Mouse (Mus musculus) cortical plate, adult 2 months (tissue): ENCODE results near the gene Ccdc92. TPM values are rescaled to one million over a fixed set of nuclear protein-coding genes. Genes with fewer than 3 reads are reported as not detected.

ENCODE experiments used
- H3K27ac ChIP-seq: fragments of 200-500 bp; 2 replicates; pipeline ENCODE4 v1.5.1; 2012; ENCODE audit warnings: low read length, control low read depth, inconsistent platforms; ENCODE audit not compliant: insufficient read depth
- H3K4me1 ChIP-seq: fragments of 200-500 bp; 2 replicates; pipeline ENCODE4 v1.6.1; 2011; ENCODE audit warnings: low read length; ENCODE audit not compliant: control insufficient read depth, insufficient read depth
- H3K4me3 ChIP-seq: fragments of 200-500 bp; 2 replicates; pipeline ENCODE4 v1.5.1; 2011; ENCODE audit warnings: mild to moderate bottlenecking, low read length, control low read depth; ENCODE audit not compliant: insufficient read depth
- CTCF ChIP-seq: fragments of 200-500 bp; IDR thresholded peaks from 2 replicates; pipeline ENCODE4 v1.5.1; 2011; ENCODE audit warnings: mild to moderate bottlenecking, control low read depth, low read length; ENCODE audit not compliant: insufficient read depth; ENCODE audit errors: extremely low read depth
- POLR2A ChIP-seq: fragments of 200-500 bp; IDR thresholded peaks from 2 replicates; pipeline ENCODE4 v1.6.1; 2011; ENCODE audit warnings: mild to moderate bottlenecking, low read length, control low read depth; ENCODE audit not compliant: insufficient read depth; ENCODE audit errors: extremely low read depth
- polyA plus RNA-seq: library from polyadenylated mRNA; depleted of rRNA; stranded (reverse); fragments of >200 nt; gene quantifications from 2 replicates; pipeline ENCODE4 v1.2.3, GENCODE M21; 2012

Gene Ccdc92
- polyA plus RNA-seq, 1 experiment: 98.3 TPM

- Histone ChIP-seq H3K27ac (no peak overlapping the region), H3K4me3 (no peak overlapping the region), H3K4me1 (peaks cover 6% of the 10 kb centered on the region)
- TF ChIP-seq POLR2A (no peak), CTCF (no peak)
Measured at GRCm38 (mm10) chr5:124836621-124837020, 25.6 kb downstream of the Ccdc92 start.

- Histone ChIP-seq H3K4me1 (peaks cover 3% of the 10 kb centered on the region), H3K27ac (no peak overlapping the region), H3K4me3 (no peak overlapping the region)
- TF ChIP-seq POLR2A (no peak), CTCF (no peak)
Measured at GRCm38 (mm10) chr5:124836075-124836474, 26.1 kb downstream of the Ccdc92 start.

- no peak overlapping the region for H3K4me3 ChIP-seq
- H3K27ac ChIP-seq: no peak overlapping the region
- no peaks in the 10 kb centered on the region; the same call in 1 of the 2 replicates for H3K4me1 ChIP-seq
- TF ChIP-seq CTCF: no peak
- no peak for TF ChIP-seq POLR2A
Measured at GRCm38 (mm10) chr5:124835218-124835617, 27.0 kb downstream of the Ccdc92 start.

GRCm38 (mm10) chr5:124830331-124830730 lies 31.9 kb downstream of the Ccdc92 start:
- H3K4me1 ChIP-seq: no peaks in the 10 kb centered on the region
- no peak for TF ChIP-seq POLR2A
- no peak for TF ChIP-seq CTCF
- H3K27ac ChIP-seq: no peak overlapping the region
- no peak overlapping the region for H3K4me3 ChIP-seq

GRCm38 (mm10) chr5:124822128-124822894 lies 39.9 kb downstream of the Ccdc92 start:
- no peak overlapping the region for H3K4me3 ChIP-seq
- TF ChIP-seq CTCF: no peak
- no peaks in the 10 kb centered on the region; the same call in 1 of the 2 replicates for H3K4me1 ChIP-seq
- H3K27ac ChIP-seq: no peak overlapping the region

- Histone ChIP-seq H3K27ac (no peak overlapping the region), H3K4me1 (no peaks in the 10 kb centered on the region; the same call in 1 of the 2 replicates), H3K4me3 (no peak overlapping the region)
- TF ChIP-seq CTCF (no peak), POLR2A (no peak)
Measured at GRCm38 (mm10) chr5:124817050-124817449, 45.2 kb downstream of the Ccdc92 start.

- H3K4me3 ChIP-seq: no peak overlapping the region
- H3K27ac ChIP-seq: no peak overlapping the region
- TF ChIP-seq CTCF (no peak), POLR2A (no peak)
- no peaks in the 10 kb centered on the region for H3K4me1 ChIP-seq
Measured at GRCm38 (mm10) chr5:124814797-124815196, 47.4 kb downstream of the Ccdc92 start.

GRCm38 (mm10) chr5:124812466-124812865 lies 49.8 kb downstream of the Ccdc92 start:
- Histone ChIP-seq H3K27ac (no peak overlapping the region), H3K4me3 (no peak overlapping the region), H3K4me1 (no peaks in the 10 kb centered on the region)
- TF ChIP-seq CTCF (no peak), POLR2A (no peak)

GRCm38 (mm10) chr5:124809708-124810366 lies 52.4 kb downstream of the Ccdc92 start:
- H3K27ac ChIP-seq: no peak overlapping the region
- TF ChIP-seq POLR2A (no peak), CTCF (no peak)
- H3K4me1 ChIP-seq: no peaks in the 10 kb centered on the region
- H3K4me3 ChIP-seq: no peak overlapping the region

GRCm38 (mm10) chr5:124792112-124792511 lies 70.1 kb downstream of the Ccdc92 start:
- TF ChIP-seq POLR2A: no peak
- TF ChIP-seq CTCF: no peak
- no peak overlapping the region for H3K27ac ChIP-seq
- H3K4me1 ChIP-seq: no peaks in the 10 kb centered on the region
- no peak overlapping the region for H3K4me3 ChIP-seq
